Mouse (Mus musculus) MEL (cell line): ENCODE measurements at regions not wholly inside any gene's neighbourhood (a gene's known extent, or its start where the extent isn't known, plus 50 kb on each side); places are given as distances from the start of the nearest gene placed in this dataset.
A peak's percentile ranks its signal among the peaks of the same experiment; 100 is the strongest.

Experiments
- DNase-seq: peaks from one replicate; pipeline ENCODE4 v3.0.0; 2011; ENCODE audit warnings: low read depth, low spot score
- H3K27ac ChIP-seq: 2 replicates; pipeline ENCODE4 v1.5.1; 2012; ENCODE audit warnings: low read depth, mild to moderate bottlenecking, control low read depth, low read length, moderate library complexity; ENCODE audit not compliant: control insufficient read depth
- H3K27me3 ChIP-seq, 2 experiments: fragments of 150-350 bp in 1 of 2; sonication (generic) in 1 of 2; 2 replicates each; pipeline ENCODE4 v1.6.1; 2012; ENCODE audit warnings: low read length in 2 of 2, mild to moderate bottlenecking in 2 of 2, improper control_type of control experiment in 1 of 2, moderate library complexity in 1 of 2; ENCODE audit not compliant: insufficient read depth in 2 of 2, control insufficient read depth in 1 of 2
- H3K36me3 ChIP-seq, 2 experiments: 2 replicates each; pipeline ENCODE4 v1.6.1; 2012 to 2014; ENCODE audit warnings: low read length in 2 of 2, improper control_type of control experiment in 1 of 2, inconsistent platforms in 1 of 2, mild to moderate bottlenecking in 1 of 2; ENCODE audit not compliant: insufficient read depth in 2 of 2, control insufficient read depth in 1 of 2
- H3K4me1 ChIP-seq, 2 experiments: fragments of 150-350 bp in 1 of 2; sonication (generic) in 1 of 2; 2 replicates each; pipeline ENCODE4 v1.6.1; 2012; ENCODE audit warnings: low read length in 2 of 2, improper control_type of control experiment in 1 of 2, mild to moderate bottlenecking in 1 of 2; ENCODE audit not compliant: insufficient read depth in 2 of 2, control insufficient read depth in 1 of 2
- H3K4me3 ChIP-seq, 2 experiments: fragments of 150-350 bp in 1 of 2; sonication (generic) in 1 of 2; 2 replicates each; pipeline ENCODE4 v1.5.1; 2012; ENCODE audit warnings: low read depth in 2 of 2, low read length in 2 of 2, mild to moderate bottlenecking in 2 of 2, moderate library complexity in 2 of 2, control low read depth in 1 of 2, improper control_type of control experiment in 1 of 2; ENCODE audit not compliant: control insufficient read depth in 1 of 2, insufficient read depth in 1 of 2
- H3K79me2 ChIP-seq: 2 replicates; pipeline ENCODE4 v1.6.1; 2012; ENCODE audit warnings: mild to moderate bottlenecking, low read length, moderate library complexity; ENCODE audit not compliant: control insufficient read depth, poor library complexity, insufficient read depth
- H3K9ac ChIP-seq: 2 replicates; pipeline ENCODE4 v1.6.1; 2012; ENCODE audit warnings: low read depth, mild to moderate bottlenecking, control low read depth, low read length, moderate library complexity; ENCODE audit not compliant: control insufficient read depth, poor library complexity, severe bottlenecking
- H3K9me3 ChIP-seq: fragments of 150-350 bp; sonication (generic); replicated peaks from 2 replicates; pipeline ENCODE4 v1.6.1; 2012; ENCODE audit warnings: mild to moderate bottlenecking, low read length, improper control_type of control experiment, moderate library complexity; ENCODE audit not compliant: insufficient read depth
- BHLHE40 ChIP-seq: IDR thresholded peaks from 2 replicates; pipeline ENCODE4 v1.6.1; 2012; ENCODE audit warnings: low read depth, mild to moderate bottlenecking, inconsistent platforms, low read length, improper control_type of control experiment, borderline replicate concordance
- CHD1 ChIP-seq: IDR thresholded peaks from 2 replicates; pipeline ENCODE4 v1.6.1; 2012; ENCODE audit warnings: low read depth, mild to moderate bottlenecking, inconsistent platforms, low read length, improper control_type of control experiment
- CTCF ChIP-seq, 3 experiments: IDR thresholded peaks in 2 of 3; conservative IDR thresholded peaks in 1 of 3; 2 replicates each; pipeline ENCODE4 v1.5.1; 2011 to 2012; ENCODE audit warnings: low read length in 3 of 3, low read depth in 2 of 3, mild to moderate bottlenecking in 2 of 3, improper control_type of control experiment in 1 of 3, inconsistent platforms in 1 of 3, mixed read lengths in 1 of 3, moderate library complexity in 1 of 3; ENCODE audit not compliant: control insufficient read depth in 1 of 3, insufficient read depth in 1 of 3, poor library complexity in 1 of 3, severe bottlenecking in 1 of 3
- EP300 ChIP-seq, 2 experiments: IDR thresholded peaks; 2 replicates each; pipeline ENCODE4 v1.6.1; 2011; ENCODE audit warnings: improper control_type of control experiment in 2 of 2, low read length in 2 of 2, low read depth in 1 of 2, mild to moderate bottlenecking in 1 of 2
- GATA1 ChIP-seq: IDR thresholded peaks from 2 replicates; pipeline ENCODE4 v1.6.1; 2011; ENCODE audit warnings: low read depth, low read length, improper control_type of control experiment
- MAX ChIP-seq: IDR thresholded peaks from 2 replicates; pipeline ENCODE4 v1.6.1; 2011; ENCODE audit warnings: low read length, improper control_type of control experiment
- MAZ ChIP-seq: IDR thresholded peaks from 2 replicates; pipeline ENCODE4 v1.6.1; 2012; ENCODE audit warnings: low read depth, mild to moderate bottlenecking, inconsistent platforms, low read length, improper control_type of control experiment
- MXI1 ChIP-seq: IDR thresholded peaks from 2 replicates; pipeline ENCODE4 v1.6.1; 2011; ENCODE audit warnings: mild to moderate bottlenecking, low read depth, low read length, improper control_type of control experiment
- MYB ChIP-seq: IDR thresholded peaks from 2 replicates; pipeline ENCODE4 v1.6.1; 2011; ENCODE audit warnings: mild to moderate bottlenecking, low read depth, low read length, improper control_type of control experiment
- MYC ChIP-seq: IDR thresholded peaks from 2 replicates; pipeline ENCODE4 v1.6.1; 2011; ENCODE audit warnings: low read depth, mild to moderate bottlenecking, low read length, improper control_type of control experiment, moderate library complexity
- NELFE ChIP-seq: IDR thresholded peaks from 2 replicates; pipeline ENCODE4 v1.6.1; 2011; ENCODE audit warnings: low read depth, low read length, improper control_type of control experiment
- NRF1 ChIP-seq: IDR thresholded peaks from 2 replicates; pipeline ENCODE4 v1.6.1; 2014; ENCODE audit warnings: low read depth, mild to moderate bottlenecking, inconsistent platforms, low read length, improper control_type of control experiment, moderate library complexity; ENCODE audit not compliant: poor library complexity, insufficient read depth, severe bottlenecking
- POLR2AphosphoS2 ChIP-seq: IDR thresholded peaks from 2 replicates; pipeline ENCODE4 v1.6.1; 2011; ENCODE audit warnings: low read length, improper control_type of control experiment
- POLR2AphosphoS5 ChIP-seq: IDR thresholded peaks from 2 replicates; pipeline ENCODE4 v1.6.1; 2012; ENCODE audit warnings: low read depth, borderline replicate concordance, mild to moderate bottlenecking, inconsistent platforms, low read length, moderate library complexity, mixed read lengths
- RCOR1 ChIP-seq: IDR thresholded peaks from 2 replicates; pipeline ENCODE4 v1.6.1; 2012; ENCODE audit warnings: low read depth, mild to moderate bottlenecking, inconsistent platforms, low read length, improper control_type of control experiment
- TBP ChIP-seq: IDR thresholded peaks from 2 replicates; pipeline ENCODE4 v1.8.0; 2011; ENCODE audit warnings: low read depth, low read length, improper control_type of control experiment
- UBTF ChIP-seq: IDR thresholded peaks from 2 replicates; pipeline ENCODE4 v1.6.1; 2012; ENCODE audit warnings: low read depth, mild to moderate bottlenecking, inconsistent platforms, low read length, improper control_type of control experiment, moderate library complexity, borderline replicate concordance; ENCODE audit not compliant: insufficient read depth
- ZC3H11A ChIP-seq: IDR thresholded peaks from 2 replicates; pipeline ENCODE4 v1.6.1; 2012; ENCODE audit warnings: low read depth, mild to moderate bottlenecking, inconsistent platforms, low read length, improper control_type of control experiment
- ZKSCAN1 ChIP-seq: IDR thresholded peaks from 2 replicates; pipeline ENCODE4 v1.6.1; 2012; ENCODE audit warnings: low read depth, mild to moderate bottlenecking, inconsistent platforms, low read length, improper control_type of control experiment, moderate library complexity
- ZMIZ1 ChIP-seq: IDR thresholded peaks from 2 replicates; pipeline ENCODE4 v1.6.1; 2012; ENCODE audit warnings: low read depth, mild to moderate bottlenecking, inconsistent platforms, low read length, improper control_type of control experiment, moderate library complexity

DNA sequence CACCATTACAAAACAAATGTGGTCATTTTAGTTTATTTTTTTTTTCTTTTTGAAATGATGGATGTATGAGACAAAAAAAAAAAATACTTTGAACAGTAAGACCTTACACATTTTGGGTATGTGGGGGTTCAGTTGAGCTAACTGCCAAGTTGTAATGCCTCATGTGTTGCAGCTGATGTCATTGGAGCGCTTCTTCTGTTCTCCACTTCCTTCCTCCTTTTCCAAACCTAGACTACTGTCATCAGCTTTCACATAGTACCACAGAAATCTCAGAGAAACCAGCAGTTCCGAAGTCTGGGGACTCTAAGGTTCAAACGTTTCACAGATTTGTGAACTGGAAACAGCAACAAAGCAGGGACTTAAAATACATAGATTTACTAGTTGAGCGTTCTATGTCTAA is 270.7 kb downstream of the Usp25 start:
- DNase-seq: no peak
- Histone ChIP-seq H3K4me3 (no peak overlapping the region), H3K36me3 (no peaks in the 10 kb centered on the region), H3K4me1 (no peaks in the 10 kb centered on the region), H3K27me3 (no peaks in the 10 kb centered on the region), H3K27ac (no peak overlapping the region), H3K9me3 (no peaks in the 10 kb centered on the region), H3K9ac (no peak overlapping the region), H3K79me2 (no peaks in the 10 kb centered on the region)
- TF ChIP-seq NRF1 (no peak), CTCF (IDR thresholded peaks at IDR 0.05 in 2 of 3, conservative IDR thresholded peaks at IDR 0.05 in 1 of 3; ENCODE audit: control insufficient read depth in 1 of 3, insufficient read depth in 1 of 3, low read depth in 2 of 3, low read length in 3 of 3, poor library complexity in 1 of 3, severe bottlenecking in 1 of 3) (no peak), GATA1 (no peak), ZC3H11A (no peak), POLR2AphosphoS2 (no peak), ZKSCAN1 (no peak), MYB (no peak), POLR2AphosphoS5 (no peak), UBTF (no peak), NELFE (no peak), MAX (no peak), MXI1 (no peak), MAZ (no peak), ZMIZ1 (no peak), MYC (no peak)

- H3K36me3 ChIP-seq: no peaks in the 10 kb centered on the region
- no peak for TF ChIP-seq MXI1
These were observed 266.4 kb downstream of the Usp25 start for GRCm38 (mm10) chr16:77279916-77280315.

DNA sequence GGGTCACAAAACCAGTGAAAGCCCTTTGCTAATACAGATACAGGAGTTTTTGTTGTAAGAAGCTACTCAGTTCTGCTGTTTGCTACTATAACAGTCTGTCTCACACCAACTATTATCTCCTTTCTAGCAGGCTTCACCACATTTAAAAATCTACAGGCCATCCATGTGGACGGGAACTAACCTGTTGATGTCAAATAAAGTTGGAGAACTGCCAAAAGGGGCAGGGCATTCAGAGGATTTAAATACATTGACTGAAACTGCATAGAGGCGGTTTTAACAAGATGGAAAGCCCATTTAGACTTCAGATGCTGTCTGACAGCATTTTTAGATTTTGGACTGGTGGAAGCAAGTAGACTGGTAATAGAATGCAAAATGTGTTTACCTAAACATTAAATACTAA is 266.0 kb downstream of the Usp25 start:
- no peak for TF ChIP-seq RCOR1
- no peak for TF ChIP-seq CHD1
- no peak for TF ChIP-seq EP300 (IDR thresholded peaks at IDR 0.05; ENCODE audit: low read depth in 1 of 2, low read length in 2 of 2)
- TF ChIP-seq MAX: no peak
- no peak for TF ChIP-seq TBP
- no peak for TF ChIP-seq BHLHE40
- H3K4me1 ChIP-seq: no peaks in the 10 kb centered on the region
- no peak overlapping the region for H3K9ac ChIP-seq
- no peaks in the 10 kb centered on the region for H3K36me3 ChIP-seq
- no peaks in the 10 kb centered on the region for H3K79me2 ChIP-seq
- H3K4me3 ChIP-seq: no peak overlapping the region
- no peaks in the 10 kb centered on the region for H3K27me3 ChIP-seq
- peak; percentile 13 for DNase-seq
- H3K9me3 ChIP-seq: no peaks in the 10 kb centered on the region
- no peak overlapping the region for H3K27ac ChIP-seq

More at GRCm38 (mm10) chr16:77279916-77280315, 266.4 kb downstream of the Usp25 start:
- no peaks in the 10 kb centered on the region for H3K27me3 ChIP-seq
- H3K9ac ChIP-seq: no peak overlapping the region
- H3K9me3 ChIP-seq: no peaks in the 10 kb centered on the region
- no peak for DNase-seq
- no peak overlapping the region for H3K27ac ChIP-seq
- no peaks in the 10 kb centered on the region for H3K4me1 ChIP-seq
- H3K4me3 ChIP-seq: no peak overlapping the region
- no peaks in the 10 kb centered on the region for H3K79me2 ChIP-seq
